Mouse (Mus musculus): ENCODE results near the gene Pex11a. TPM values are rescaled to one million over a fixed set of nuclear protein-coding genes. Genes with fewer than 3 reads are reported as not detected.
"Not testable (repeated sequence)": the region's sequence is repeated elsewhere in the genome, so short reads cannot be mapped to it uniquely, and the experiment has no call there.

Pex11a gene
- total RNA-seq (2021) = 10 to 100 TPM; 13.2 to 15.2 TPM

- DNase-seq (ENCODE audit: low spot score) = peak; percentile 38
- intact Hi-C loops (cut with DNase I) = no loop called here
Measured at GRCm38 (mm10) chr7:79742659-79743536, at the start of gene Pex11a, which contains the start of gene Wdr93. Gene Pex11a, minus strand, starts transcription at chr7:79743131. Gene Wdr93, plus strand, starts transcription at chr7:79743163.

GRCm38 (mm10) chr7:79789812-79790211 lies 46.9 kb upstream of the Pex11a start:
- intact Hi-C loops (cut with DNase I) = loop anchor here (10.0 kb wide), 1 partner anchor 305 kb away; no protein-coding TSS in a partner anchor
- not testable (repeated sequence) for DNase-seq (ENCODE audit: low spot score)

- intact Hi-C loops (cut with DNase I) = no loop called here
- no peak for DNase-seq (ENCODE audit: low spot score)
Measured at GRCm38 (mm10) chr7:79786295-79786694, 43.4 kb upstream of the Pex11a start.

DNA sequence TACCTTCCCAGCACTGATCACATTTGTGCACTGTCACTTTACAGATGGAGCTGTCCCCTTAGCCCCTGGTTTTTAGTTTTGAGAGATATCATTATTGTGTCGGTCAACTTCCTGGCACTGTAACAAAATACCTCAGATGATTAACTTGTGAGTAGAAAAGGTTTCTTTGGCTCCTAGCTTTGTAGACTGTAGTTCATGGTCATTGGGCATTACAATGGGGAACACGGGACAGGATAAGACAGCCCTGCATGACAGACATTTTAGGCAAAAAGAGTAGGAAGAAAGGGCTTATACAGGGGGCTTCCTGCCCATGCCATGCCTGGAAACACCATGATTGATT lies 39.6 kb upstream of the Pex11a start:
- DNase-seq (ENCODE audit: low spot score) = no peak
- intact Hi-C loops (cut with DNase I) = no loop called here

DNA sequence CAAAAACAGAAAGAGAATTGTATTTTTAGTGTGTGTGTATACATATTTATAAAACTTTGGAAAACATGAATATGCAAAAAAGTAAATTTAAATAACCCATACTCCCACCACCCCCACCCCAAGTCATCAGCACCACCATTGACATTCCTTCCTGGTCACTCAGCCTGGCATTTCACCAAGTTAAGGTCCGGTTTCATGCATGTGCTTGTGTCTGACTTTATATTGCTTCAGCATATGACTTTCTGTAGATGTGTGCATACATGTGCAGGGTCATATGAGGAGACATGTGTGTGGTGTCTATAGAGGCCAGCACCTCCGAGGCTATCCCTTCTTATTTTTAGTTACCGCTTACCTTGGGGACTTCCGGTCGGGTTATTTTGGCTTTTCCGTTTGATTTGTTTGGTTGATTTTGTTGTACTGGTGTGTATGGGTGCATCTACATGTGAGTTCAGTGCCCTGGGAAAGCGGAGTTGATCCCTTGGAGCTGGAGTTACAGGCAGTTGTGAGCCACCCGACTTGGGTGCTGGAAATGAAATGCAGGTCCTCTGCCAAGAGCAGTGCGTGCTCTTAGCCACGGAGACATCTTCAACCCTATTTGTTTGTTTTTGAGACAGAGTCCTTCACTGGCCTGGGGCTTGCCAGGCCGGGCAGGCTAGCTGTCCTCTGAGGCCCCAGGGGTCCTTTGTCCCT lies 39.0 kb upstream of the Pex11a start:
- no peak for DNase-seq (ENCODE audit: low spot score)

DNA sequence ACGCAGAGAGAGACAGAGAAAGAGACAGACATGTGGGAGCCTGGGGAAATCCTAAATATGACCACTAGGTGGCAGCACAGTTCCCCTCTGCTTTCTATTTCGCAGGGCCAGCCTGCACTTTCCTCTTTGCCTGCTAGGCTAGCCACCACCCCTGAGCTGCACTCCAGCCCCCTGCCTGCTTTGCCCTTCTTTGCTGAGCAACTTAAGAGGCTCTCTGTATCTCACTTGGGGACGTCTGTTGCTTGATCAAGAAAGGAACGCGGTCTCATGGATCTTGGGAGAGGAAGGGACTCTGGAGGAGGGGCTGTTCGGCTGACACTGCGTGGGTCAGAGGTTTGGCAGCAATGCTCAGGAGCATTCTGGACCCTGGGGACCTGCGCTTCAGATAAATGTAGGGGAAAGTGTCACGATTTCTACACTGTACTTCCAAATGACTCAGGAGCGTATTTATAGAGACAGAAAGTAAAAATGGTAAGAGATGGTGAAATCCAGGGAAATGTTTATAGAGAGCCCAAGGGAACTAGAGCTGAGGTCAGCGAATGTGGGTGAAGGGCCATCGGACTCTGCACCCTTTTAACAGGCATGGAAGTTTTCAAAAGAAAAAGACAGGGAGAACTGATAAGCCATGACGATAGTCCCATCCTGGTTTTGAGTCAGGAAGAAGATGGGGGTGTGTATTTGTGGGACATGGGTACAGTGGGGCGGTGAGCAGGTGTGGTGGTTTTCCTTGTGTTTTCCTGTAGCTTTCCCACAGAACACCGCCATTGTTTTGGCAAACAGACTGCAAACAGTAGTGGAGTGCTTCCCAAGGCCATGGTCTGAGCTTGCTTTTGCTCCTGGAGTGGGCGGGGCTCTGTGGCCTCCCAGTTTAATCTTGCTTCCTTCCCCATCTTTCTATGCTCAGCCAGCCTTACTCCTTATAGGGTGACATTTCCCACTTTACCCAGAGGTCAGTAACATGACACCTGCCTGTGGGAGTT lies 38.0 kb upstream of the Pex11a start:
- intact Hi-C loops (cut with DNase I) = no loop called here
- peak; percentile 36 for DNase-seq (ENCODE audit: low spot score)

More for the DNA sequence above, 39.0 kb upstream of the Pex11a start:
- intact Hi-C loops (cut with DNase I) = no loop called here

GRCm38 (mm10) chr7:79771561-79772512 lies 28.9 kb upstream of the Pex11a start:
- DNase-seq (ENCODE audit: low spot score) = no peak
- intact Hi-C loops (cut with DNase I) = no loop called here

GRCm38 (mm10) chr7:79769664-79770063 lies 26.7 kb upstream of the Pex11a start:
- intact Hi-C loops (cut with DNase I) = no loop called here
- DNase-seq (ENCODE audit: low spot score) = no peak

- intact Hi-C loops (cut with DNase I) = no loop called here
- no peak for DNase-seq (ENCODE audit: low spot score)
Measured at GRCm38 (mm10) chr7:79765991-79766390, 23.1 kb upstream of the Pex11a start.

DNA sequence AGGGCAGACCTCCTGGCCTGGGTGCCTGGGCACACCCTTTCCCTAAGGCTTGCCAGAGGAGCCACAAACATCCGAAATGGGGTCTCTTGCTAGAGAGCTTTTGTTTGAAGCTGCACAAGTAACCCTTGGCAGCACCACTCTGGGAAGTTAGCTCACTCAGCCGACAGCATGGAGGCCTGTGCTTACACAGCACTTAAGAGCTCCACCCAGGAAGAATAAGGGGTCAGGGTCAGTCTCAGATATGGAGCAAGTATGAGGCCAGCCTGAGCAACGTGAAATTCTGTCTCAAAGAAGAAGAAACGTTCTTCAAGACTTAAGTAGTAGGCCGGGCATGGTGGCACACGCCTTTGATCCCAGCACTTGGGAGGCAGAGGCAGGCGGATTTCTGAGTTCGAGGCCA lies 19.2 kb upstream of the Pex11a start:
- no peak for DNase-seq (ENCODE audit: low spot score)
- intact Hi-C loops (cut with DNase I) = no loop called here

DNA sequence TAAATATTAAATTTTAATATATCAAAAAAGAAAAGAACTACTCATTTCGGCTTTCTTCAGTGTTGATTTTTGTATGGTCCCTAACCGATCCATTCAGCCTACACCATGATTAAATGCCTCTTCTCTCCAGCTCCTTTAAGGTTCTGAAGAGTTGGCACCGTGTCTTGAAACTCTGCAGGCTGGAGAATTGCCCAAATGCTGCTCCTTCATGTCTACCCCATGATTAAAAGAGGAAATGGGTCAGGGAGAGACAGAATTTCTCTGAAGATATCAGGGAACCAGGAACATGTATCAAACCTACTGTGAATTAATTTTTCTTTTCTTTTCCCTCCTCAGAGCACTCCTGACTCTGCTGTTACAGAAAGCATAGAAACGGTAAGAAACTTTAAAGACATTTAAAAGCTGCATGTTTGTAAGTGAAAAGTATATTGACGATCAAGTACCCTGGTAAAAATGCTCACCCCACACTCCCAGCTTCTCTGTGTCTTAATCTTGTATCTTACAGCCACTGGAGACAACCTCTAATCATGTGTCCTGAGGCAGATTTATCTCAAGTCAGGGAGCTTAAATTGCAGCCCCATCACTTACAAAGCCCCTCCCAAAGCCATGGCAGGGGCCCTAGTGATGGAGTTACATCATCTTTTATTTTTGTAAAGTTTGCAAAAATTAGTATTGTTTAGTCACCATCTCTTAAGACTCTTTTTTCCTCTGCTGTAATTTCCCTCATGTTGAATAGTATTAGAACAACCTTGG lies 18.4 kb upstream of the Pex11a start:
- intact Hi-C loops (cut with DNase I) = no loop called here
- no peak for DNase-seq (ENCODE audit: low spot score)

DNA sequence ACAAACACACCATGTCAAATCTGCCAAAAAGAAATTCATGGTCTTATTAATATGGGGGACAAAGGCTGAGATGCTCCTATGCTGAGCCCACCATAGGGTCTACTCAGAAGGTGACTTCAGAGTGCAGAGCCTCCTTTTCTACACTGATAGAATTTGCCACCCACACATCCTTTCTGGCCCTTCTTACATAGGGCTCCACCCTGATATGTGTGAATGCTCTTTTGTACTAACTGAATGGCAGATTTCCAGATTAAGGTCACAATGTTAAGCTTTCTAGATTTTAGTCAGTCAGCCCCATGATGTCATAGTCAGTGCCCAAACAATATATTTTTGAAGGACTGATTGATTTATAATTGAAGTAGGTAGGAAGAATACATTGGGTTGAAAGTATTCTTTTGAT lies 16.8 kb upstream of the Pex11a start:
- intact Hi-C loops (cut with DNase I) = no loop called here
- no peak for DNase-seq (ENCODE audit: low spot score)

- intact Hi-C loops (cut with DNase I) = no loop called here
- no peak for DNase-seq (ENCODE audit: low spot score)
Measured at GRCm38 (mm10) chr7:79758176-79758575, 15.2 kb upstream of the Pex11a start.

- intact Hi-C loops (cut with DNase I) = no loop called here
Measured at GRCm38 (mm10) chr7:79756334-79756733, 13.4 kb upstream of the Pex11a start.

DNA sequence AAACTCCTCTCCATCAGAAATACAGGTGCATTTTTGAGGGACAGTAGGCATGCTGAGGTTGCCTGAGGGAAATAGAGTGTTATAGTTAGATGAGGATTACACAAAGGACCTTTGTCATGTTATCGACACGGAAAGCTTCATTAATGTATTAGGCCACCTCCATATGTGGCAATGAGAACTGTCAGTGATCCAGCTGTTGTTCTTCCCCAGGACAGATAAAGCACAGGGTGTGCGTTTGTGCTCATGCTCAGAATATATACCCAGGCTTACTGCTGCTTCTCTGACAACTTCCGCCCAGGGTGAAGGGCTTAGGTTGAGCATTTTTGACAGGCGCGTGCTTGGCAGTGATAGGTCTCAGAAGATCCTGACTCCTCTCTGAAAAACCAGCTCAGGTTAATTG lies 6.6 kb upstream of the Pex11a start:
- intact Hi-C loops (cut with DNase I) = no loop called here
- no peak for DNase-seq (ENCODE audit: low spot score)

More at GRCm38 (mm10) chr7:79756334-79756733, 13.4 kb upstream of the Pex11a start:
- no peak for DNase-seq (ENCODE audit: low spot score)

- intact Hi-C loops (cut with DNase I) = no loop called here
- DNase-seq (ENCODE audit: low spot score) = no peak
Measured at GRCm38 (mm10) chr7:79747659-79748058, 4.7 kb upstream of the Pex11a start.

- no peak for DNase-seq (ENCODE audit: low spot score)
- intact Hi-C loops (cut with DNase I) = no loop called here
Measured at GRCm38 (mm10) chr7:79744585-79744984, 1.7 kb upstream of the Pex11a start.

GRCm38 (mm10) chr7:79744051-79744450 lies 1.1 kb upstream of the Pex11a start:
- no peak for DNase-seq (ENCODE audit: low spot score)
- intact Hi-C loops (cut with DNase I) = no loop called here

All from heart, postnatal 25 days (tissue).